Mouse (Mus musculus): ENCODE measurements around the gene Insl5. TPM values are rescaled to one million over a fixed set of nuclear protein-coding genes. Genes with fewer than 3 reads are reported as not detected.

The Insl5 gene
- total RNA-seq, 2 experiments from 2014 or later: not detected

Other genes starting within 250 kb of the Insl5 start
- not detected for gene Tctex1d1, start 48.2 kb downstream of the Insl5 start, total RNA-seq (2021)
- 10 to 100 TPM; 32.5 to 34.6 TPM for gene Mier1, start 87.5 kb upstream of the Insl5 start, total RNA-seq (2021)
- gene Wdr78, start 87.7 kb upstream of the Insl5 start, total RNA-seq (2021): 1 to 10 TPM; 1.1 to 1.5 TPM
- 10 to 100 TPM in 1 of 2 experiments, 1 to 10 TPM in 1; 6.0 to 10.1 TPM for gene Slc35d1, start 188.3 kb upstream of the Insl5 start, total RNA-seq (2021)